Mouse (Mus musculus): Measurements from ENCODE around the gene Gm16181.

The Gm16181 gene

GRCm38 (mm10) chr17:35195631-35196320 lies 24.9 kb upstream of the Gm16181 start:
- peak; percentile 73 to 77 for DNase-seq (ENCODE audit: low spot score in 2 of 2)

GRCm38 (mm10) chr17:35196321-35196641 lies 24.4 kb upstream of the Gm16181 start:
- DNase-seq (ENCODE audit: low spot score in 2 of 2), result no peak

DNA sequence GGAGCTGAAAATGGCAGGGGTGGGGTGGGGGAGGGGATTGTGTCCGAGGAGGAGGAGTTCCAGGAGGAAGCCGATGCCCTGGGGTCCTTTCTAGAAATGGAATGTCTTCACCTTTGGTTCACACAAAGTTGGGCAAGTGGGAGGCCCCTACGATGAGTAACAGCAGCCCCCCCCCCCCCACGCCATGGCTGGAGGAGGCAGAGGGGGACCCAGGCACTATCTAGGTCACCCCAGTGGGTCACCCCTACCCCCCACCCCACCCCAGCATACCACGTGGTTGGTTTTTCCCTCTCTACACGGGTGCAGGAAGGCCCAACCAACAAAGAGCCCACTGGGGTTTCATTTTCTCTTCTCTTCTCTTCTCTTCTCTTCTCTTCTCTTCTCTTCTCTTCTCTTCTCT lies 23.5 kb upstream of the Gm16181 start:
- no peak for DNase-seq (ENCODE audit: low spot score in 2 of 2)

DNA sequence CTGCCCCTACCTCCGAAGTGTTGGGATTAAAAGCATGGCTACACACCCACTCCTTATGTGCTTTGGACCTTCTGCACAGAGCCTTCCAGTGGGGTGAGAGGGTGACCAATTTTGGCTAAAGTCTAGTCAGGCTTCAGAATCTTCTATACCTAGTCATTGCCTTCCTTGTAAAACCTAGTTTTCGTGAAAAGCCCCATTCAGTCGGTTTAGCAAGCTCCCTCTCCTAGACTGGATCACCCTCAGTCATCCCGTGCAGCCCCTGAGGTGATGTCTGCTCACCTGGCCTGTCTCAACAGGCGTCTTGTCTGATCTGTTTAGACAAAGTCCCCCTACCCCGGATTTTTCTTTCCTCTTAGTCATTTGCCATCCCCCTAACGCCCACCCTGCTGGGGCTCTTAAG lies 22.6 kb upstream of the Gm16181 start:
- DNase-seq (ENCODE audit: low spot score in 2 of 2), result no peak

DNA sequence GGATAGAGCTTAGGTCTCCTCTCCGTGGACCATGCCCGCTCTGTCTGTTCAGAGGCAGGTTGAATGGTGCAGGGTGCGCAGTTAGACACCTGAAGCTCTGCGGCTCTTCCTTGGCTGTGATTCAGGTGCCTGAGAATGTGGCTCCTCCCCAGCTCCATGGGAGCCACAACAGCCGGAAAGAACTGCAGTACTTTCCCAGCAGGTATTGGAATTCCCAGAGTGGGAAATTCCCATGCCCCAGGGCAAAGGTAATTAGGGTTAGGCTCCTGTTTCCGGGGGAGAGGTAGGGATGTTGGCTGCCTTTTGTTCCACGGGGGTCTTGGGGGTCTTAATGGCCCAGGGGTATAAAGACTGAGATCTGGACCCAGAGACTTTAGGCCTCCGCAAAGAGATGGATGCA lies 21.7 kb upstream of the Gm16181 start:
- no peak for DNase-seq (ENCODE audit: low spot score in 2 of 2)

- DNase-seq (ENCODE audit: low spot score in 2 of 2), result no peak
Measured at GRCm38 (mm10) chr17:35200398-35200797, 20.2 kb upstream of the Gm16181 start.

GRCm38 (mm10) chr17:35201128-35201527 lies 19.5 kb upstream of the Gm16181 start:
- DNase-seq (ENCODE audit: low spot score in 2 of 2), result no peak

DNA sequence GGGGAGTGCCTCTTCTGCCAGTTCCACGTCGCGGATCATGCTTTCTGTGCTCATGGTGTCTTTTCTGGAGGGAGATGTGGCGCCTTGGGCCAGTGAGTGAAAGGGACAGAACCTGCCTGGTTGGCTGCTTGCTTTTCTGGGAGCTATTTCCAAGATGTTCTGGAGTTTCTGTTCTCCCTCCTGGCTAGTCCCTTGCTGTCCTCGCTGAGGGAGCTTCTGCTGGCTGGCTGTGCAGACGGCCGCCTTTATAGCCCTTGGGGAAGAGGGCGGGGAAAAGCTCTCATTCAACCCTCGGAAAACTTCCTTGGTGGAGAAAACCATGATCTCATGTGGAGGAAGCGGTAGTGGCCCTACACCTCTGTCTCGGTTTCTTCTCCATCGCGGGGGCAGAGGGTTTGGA lies 18.8 kb upstream of the Gm16181 start, which contains the start of gene Tnf:
Gene Tnf (minus strand): TSS at position 221 of the 400 bp plus-strand sequence.
- DNase-seq (ENCODE audit: low spot score in 2 of 2), result no peak

DNA sequence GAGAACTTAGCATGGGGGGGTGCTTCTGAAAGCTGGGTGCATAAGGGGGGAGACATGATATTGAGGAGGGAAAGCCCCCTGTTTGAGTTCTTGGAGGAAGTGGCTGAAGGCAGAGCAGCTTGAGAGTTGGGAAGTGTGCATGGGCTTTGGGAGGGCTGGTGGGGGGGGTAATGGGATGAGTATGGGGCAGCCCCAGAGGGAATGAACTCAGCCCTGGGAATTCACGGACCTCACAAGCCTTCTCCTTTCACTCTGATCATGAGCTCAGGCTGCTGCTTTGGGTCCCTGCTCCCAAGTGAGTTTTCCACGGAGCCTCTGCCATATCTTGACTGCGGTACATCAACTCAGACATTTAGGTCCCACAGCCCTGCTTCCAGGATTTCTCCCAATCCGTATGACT lies 18.2 kb upstream of the Gm16181 start:
- DNase-seq (ENCODE audit: low spot score in 2 of 2), result no peak

DNA sequence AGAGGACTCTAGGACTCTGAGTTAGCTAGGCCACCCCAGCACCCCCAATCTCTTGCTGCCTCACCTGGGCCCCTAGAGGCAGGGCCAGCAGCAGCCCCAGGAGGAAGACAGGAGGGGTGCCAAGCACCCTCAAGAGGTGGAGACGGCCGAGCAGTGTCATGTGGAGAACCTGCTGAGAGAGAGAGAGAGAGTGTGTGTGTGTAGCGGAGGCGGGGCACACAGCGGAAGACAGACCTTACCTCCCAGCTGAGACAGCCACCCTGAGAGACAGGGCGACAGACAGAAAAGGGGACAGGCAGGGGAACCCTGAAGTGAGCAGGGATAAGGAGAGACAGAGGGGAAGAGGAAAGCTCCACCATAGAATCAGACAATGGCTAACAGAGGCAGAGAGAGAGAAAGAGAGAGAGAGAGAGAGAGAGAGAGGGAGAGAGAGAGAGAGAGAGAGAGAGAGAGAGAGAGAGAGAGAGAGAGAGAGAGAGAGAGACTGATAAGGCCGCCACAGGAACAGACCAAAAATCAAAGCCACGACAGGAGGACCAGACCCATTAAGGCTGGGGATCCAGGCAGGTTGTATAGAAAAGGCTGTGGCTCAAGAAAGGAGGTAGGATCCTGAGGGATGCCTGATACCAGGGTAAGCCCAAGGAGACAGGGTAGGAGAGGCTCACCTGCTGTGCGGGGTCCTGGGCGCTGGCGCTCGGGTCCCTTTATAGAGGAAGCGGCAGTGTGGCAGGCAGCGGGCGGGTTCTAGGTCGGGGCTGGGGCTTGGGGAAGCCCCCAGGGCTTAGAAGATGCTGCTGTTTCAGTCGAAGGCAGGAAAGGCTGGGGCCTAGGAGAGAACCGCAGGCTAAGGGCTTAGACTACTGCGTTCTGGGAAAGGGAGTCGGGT lies 15.9 kb upstream of the Gm16181 start, which contains the start of gene Lta:
Gene Lta (minus strand): TSS at position 858 of the 886 bp plus-strand sequence.
- DNase-seq (ENCODE audit: low spot score in 2 of 2), result no peak

GRCm38 (mm10) chr17:35205380-35205769 lies 15.3 kb upstream of the Gm16181 start:
- no peak for DNase-seq (ENCODE audit: low spot score in 2 of 2)

GRCm38 (mm10) chr17:35209785-35210535 lies 10.7 kb upstream of the Gm16181 start:
- DNase-seq (ENCODE audit: low spot score in 2 of 2), result no peak

DNA sequence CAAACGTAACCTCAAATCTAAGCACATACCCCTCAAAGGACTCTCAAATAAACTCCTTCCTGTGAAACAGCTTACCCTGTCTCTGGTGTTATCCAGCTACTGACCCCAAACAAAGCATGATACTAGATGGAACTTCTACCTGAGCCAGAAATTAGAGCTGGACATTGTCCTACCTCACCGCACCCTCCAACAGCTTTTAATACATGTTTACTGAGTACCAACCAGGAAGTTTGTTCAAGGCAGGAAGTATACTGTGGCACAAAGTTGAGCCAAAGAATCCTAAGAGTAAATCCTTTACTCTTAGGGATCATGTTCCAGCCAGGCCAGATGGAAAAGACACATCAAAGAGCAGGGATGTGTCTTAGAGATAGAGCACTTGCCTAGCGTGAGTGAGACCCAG lies 10.0 kb upstream of the Gm16181 start:
- no peak for DNase-seq (ENCODE audit: low spot score in 2 of 2)

GRCm38 (mm10) chr17:35213071-35213470 lies 7.6 kb upstream of the Gm16181 start:
- no peak for DNase-seq (ENCODE audit: low spot score in 2 of 2)

- DNase-seq (ENCODE audit: low spot score in 2 of 2), result no peak
Measured at GRCm38 (mm10) chr17:35218516-35219193, 2.0 kb upstream of the Gm16181 start.

GRCm38 (mm10) chr17:35219601-35220041 lies 1.0 kb upstream of the Gm16181 start:
- DNase-seq (ENCODE audit: low spot score in 2 of 2), result no peak

- no peak for DNase-seq (ENCODE audit: low spot score in 2 of 2)
Measured at GRCm38 (mm10) chr17:35222299-35222698, 1.7 kb downstream of the Gm16181 start.

- no peak for DNase-seq (ENCODE audit: low spot score in 2 of 2)
Measured at GRCm38 (mm10) chr17:35224641-35225040, 4.0 kb downstream of the Gm16181 start.

DNA sequence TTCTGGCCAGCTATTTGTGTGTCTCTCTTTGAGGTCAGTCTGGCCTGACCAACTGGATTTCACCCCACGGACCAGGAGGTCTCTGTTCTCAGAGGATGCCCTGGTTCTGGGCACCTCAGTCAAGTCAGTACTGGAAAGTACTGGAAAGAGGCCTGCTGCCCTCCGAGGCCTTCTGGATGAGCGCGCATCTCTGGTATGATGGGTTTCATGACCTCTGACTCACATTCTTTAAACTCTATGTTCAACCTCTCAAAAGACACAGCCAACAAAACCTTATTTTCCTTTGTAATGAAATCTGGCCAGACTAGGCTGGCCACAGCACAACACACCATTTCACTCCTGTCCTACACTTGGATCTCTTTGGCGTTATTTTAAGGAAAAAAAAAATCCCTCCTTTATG lies 4.8 kb downstream of the Gm16181 start:
- no peak for DNase-seq (ENCODE audit: low spot score in 2 of 2)

DNA sequence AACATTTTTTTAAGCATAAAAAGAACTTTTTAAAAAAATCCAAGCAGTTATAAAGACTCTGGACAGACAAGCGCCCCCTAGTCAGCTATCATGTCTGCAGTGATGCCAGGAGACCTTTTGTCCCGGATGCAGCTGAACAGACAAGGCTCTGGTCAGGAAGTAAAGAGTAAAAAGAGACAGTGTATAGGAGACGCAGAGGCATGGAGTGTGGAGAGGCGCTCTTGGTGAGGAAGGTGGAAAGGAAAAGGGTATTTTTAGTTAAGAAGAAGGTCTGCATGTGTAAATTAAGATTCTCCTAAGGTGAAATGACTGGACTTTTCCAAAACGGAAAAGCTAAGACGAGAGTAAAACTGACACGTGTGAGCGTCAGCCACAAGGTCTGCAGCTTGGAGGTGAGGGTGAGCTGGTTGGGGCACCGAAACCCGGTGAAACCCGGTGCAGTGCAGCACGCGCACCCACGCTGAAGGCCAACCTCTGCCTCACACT lies 6.0 kb downstream of the Gm16181 start:
- DNase-seq (ENCODE audit: low spot score in 2 of 2), result no peak

GRCm38 (mm10) chr17:35231022-35231421 lies 10.4 kb downstream of the Gm16181 start:
- DNase-seq (ENCODE audit: low spot score in 2 of 2), result no peak
